Mouse (Mus musculus) frontal cortex, postnatal 25 days (tissue): ENCODE data around the gene Cpped1.

Experiments
- DNase-seq, 2 experiments: peaks; one replicate each; pipeline ENCODE4 v3.0.0; 2022; ENCODE audit warnings: low spot score in 2 of 2

The Cpped1 gene

GRCm38 (mm10) chr16:11909035-11909591, at the start of gene Cpped1:
Gene Cpped1, minus strand, starts transcription at chr16:11909445.
- peak; percentile 83 to 85 for DNase-seq

- peak; percentile 20 for DNase-seq
Observed at GRCm38 (mm10) chr16:11940477-11940876, 31.2 kb upstream of the Cpped1 start.

GRCm38 (mm10) chr16:11910801-11911200, 1.6 kb upstream of the Cpped1 start:
- no peak for DNase-seq

GRCm38 (mm10) chr16:11909817-11910216, 572 bp upstream of the Cpped1 start:
- no peak for DNase-seq

- no peak for DNase-seq
Observed at GRCm38 (mm10) chr16:11908461-11909014, 707 bp downstream of the Cpped1 start.

- no peak for DNase-seq
Observed at GRCm38 (mm10) chr16:11907816-11908215, 1.4 kb downstream of the Cpped1 start.

GRCm38 (mm10) chr16:11906906-11907305, 2.3 kb downstream of the Cpped1 start:
- DNase-seq: no peak

- DNase-seq: no peak
Observed at GRCm38 (mm10) chr16:11905216-11905615, 4.0 kb downstream of the Cpped1 start.

- DNase-seq: no peak
Observed at GRCm38 (mm10) chr16:11902007-11902406, 7.2 kb downstream of the Cpped1 start.

GRCm38 (mm10) chr16:11900341-11900740, 8.9 kb downstream of the Cpped1 start:
- DNase-seq: no peak

- DNase-seq: no peak
Observed at GRCm38 (mm10) chr16:11896411-11896810, 12.8 kb downstream of the Cpped1 start.

- no peak for DNase-seq
Observed at GRCm38 (mm10) chr16:11894877-11895276, 14.4 kb downstream of the Cpped1 start.

GRCm38 (mm10) chr16:11890186-11890585, 19.1 kb downstream of the Cpped1 start:
- DNase-seq: no peak

- DNase-seq: no peak
Observed at GRCm38 (mm10) chr16:11889741-11890140, 19.5 kb downstream of the Cpped1 start.

GRCm38 (mm10) chr16:11881795-11882194, 27.4 kb downstream of the Cpped1 start:
- DNase-seq: peak in 1 of 2 experiments; percentile 9

- no peak for DNase-seq
Observed at GRCm38 (mm10) chr16:11880461-11880860, 28.8 kb downstream of the Cpped1 start.

- DNase-seq: no peak
Observed at GRCm38 (mm10) chr16:11879196-11879595, 30.0 kb downstream of the Cpped1 start.

- no peak for DNase-seq
Observed at GRCm38 (mm10) chr16:11875227-11875626, 34.0 kb downstream of the Cpped1 start.

GRCm38 (mm10) chr16:11873292-11873691, 36.0 kb downstream of the Cpped1 start:
- DNase-seq: no peak

- DNase-seq: no peak
Observed at GRCm38 (mm10) chr16:11868486-11868885, 40.8 kb downstream of the Cpped1 start.

GRCm38 (mm10) chr16:11852716-11853605, 56.3 kb downstream of the Cpped1 start:
- DNase-seq: no peak

- no peak for DNase-seq
Observed at GRCm38 (mm10) chr16:11848990-11849658, 60.1 kb downstream of the Cpped1 start.
